Mouse (Mus musculus) liver, embryonic 13.5 days (tissue): ENCODE measurements around the gene Gm20390. TPM values are rescaled to one million over a fixed set of nuclear protein-coding genes. Genes with fewer than 3 reads are reported as not detected.
A peak's percentile ranks its signal among the peaks of the same experiment; 100 is the strongest.

ENCODE experiments used
- ATAC-seq: fragments of 200-750 bp; cut with Nextera tagmentation; 2 replicates; pipeline ENCODE4 v1.8.0; 2017; ENCODE audit warnings: low read depth, mild to moderate bottlenecking, moderate number of reproducible peaks, moderate library complexity
- DNase-seq: peaks from one replicate; pipeline ENCODE4 v3.0.0; 2022
- H3K27ac ChIP-seq: fragments of 300-500 bp; sonication (generic); 2 replicates; pipeline ENCODE4 v1.5.1; 2015; ENCODE audit warnings: moderate library complexity, mild to moderate bottlenecking, inconsistent platforms
- H3K27me3 ChIP-seq: fragments of 300-500 bp; sonication (generic); 2 replicates; pipeline ENCODE4 v1.6.1; 2015; ENCODE audit warnings: mild to moderate bottlenecking, inconsistent platforms
- H3K36me3 ChIP-seq: fragments of 300-500 bp; sonication (generic); 2 replicates; pipeline ENCODE4 v1.6.1; 2015; ENCODE audit warnings: mild to moderate bottlenecking, inconsistent platforms
- H3K4me1 ChIP-seq: fragments of 300-500 bp; sonication (generic); replicated peaks from 2 replicates; pipeline ENCODE4 v1.6.1; 2015; ENCODE audit warnings: inconsistent platforms
- H3K4me2 ChIP-seq: fragments of 300-500 bp; sonication (generic); 2 replicates; pipeline ENCODE4 v1.6.1; 2015; ENCODE audit warnings: inconsistent platforms, mild to moderate bottlenecking, moderate library complexity
- H3K4me3 ChIP-seq: fragments of 300-500 bp; sonication (generic); replicated peaks from 2 replicates; pipeline ENCODE4 v1.5.1; 2015; ENCODE audit warnings: mild to moderate bottlenecking, inconsistent platforms
- H3K9ac ChIP-seq: fragments of 300-500 bp; sonication (generic); 2 replicates; pipeline ENCODE4 v1.6.1; 2015; ENCODE audit warnings: mild to moderate bottlenecking, inconsistent platforms
- H3K9me3 ChIP-seq: fragments of 300-500 bp; sonication (generic); replicated peaks from 2 replicates; pipeline ENCODE4 v1.6.1; 2016; ENCODE audit warnings: inconsistent platforms
- WGBS: fragments of 180-500 bp; shearing (Covaris S2); methylation state at CpG from one replicate; pipeline ENCODE4 v1.1.7; 2015; ENCODE audit not compliant: insufficient replicate concordance; 5-methylcytosine and 5-hydroxymethylcytosine counted together
- polyA plus RNA-seq: library from polyadenylated mRNA; unstranded; fragments of >200 nt; fragmentation: Nextera tagmentation; extraction: Ambion mirVana; gene quantifications from 2 replicates; pipeline ENCODE4 v1.2.1, GENCODE M21; 2015

The Gm20390 gene
- polyA plus RNA-seq, result 247 and 263 TPM in 2 replicates

GRCm38 (mm10) chr11:93968005-93968847, at the start of gene Gm20390, which contains the start of gene Nme1:
Gene Gm20390, minus strand, starts transcription at chr11:93968293.
Gene Nme1, minus strand, starts transcription at chr11:93968521.
- peak within 1 kb of the TSS; percentile 76 for H3K27ac ChIP-seq
- H3K36me3 ChIP-seq, result peaks cover 28% of the 10 kb centered on the region
- H3K27me3 ChIP-seq, result no peaks in the 10 kb centered on the region
- DNase-seq (peak; percentile 95), ATAC-seq (peak; percentile 96)
- H3K9me3 ChIP-seq, result no peaks in the 10 kb centered on the region
- under 1% methylated on average over 40 of the region's 40 CpGs for WGBS
- H3K9ac ChIP-seq, result peak within 1 kb of the TSS; percentile 85
- peaks cover 29% of the 10 kb centered on the region for H3K4me1 ChIP-seq
- peak within 1 kb of the TSS; percentile 83 for H3K4me3 ChIP-seq
- peak within 1 kb of the TSS; percentile 89 for H3K4me2 ChIP-seq

- H3K27me3 ChIP-seq, result no peaks in the 10 kb centered on the region
Measured at GRCm38 (mm10) chr11:94003346-94003745, 35.3 kb upstream of the Gm20390 start.

GRCm38 (mm10) chr11:93999276-93999675, 31.2 kb upstream of the Gm20390 start:
- no peak for DNase-seq
- H3K4me1 ChIP-seq, result peaks cover 36% of the 10 kb centered on the region
- H3K9ac ChIP-seq, result no peak overlapping the region

More at GRCm38 (mm10) chr11:94003346-94003745, 35.3 kb upstream of the Gm20390 start:
- Histone ChIP-seq H3K4me1 (peaks cover 7% of the 10 kb centered on the region), H3K9me3 (no peaks in the 10 kb centered on the region), H3K9ac (no peak overlapping the region), H3K27ac (no peak overlapping the region), H3K4me2 (no peak overlapping the region), H3K36me3 (peaks cover 6% of the 10 kb centered on the region; the same call in 1 of the 2 replicates), H3K4me3 (no peak overlapping the region)
- ATAC-seq (no peak), DNase-seq (no peak)
- WGBS, result 63% methylated on average over 2 of the region's 2 CpGs

GRCm38 (mm10) chr11:93997141-93997775, 29.2 kb upstream of the Gm20390 start:
- peak; percentile 26 for DNase-seq
- H3K9me3 ChIP-seq, result no peaks in the 10 kb centered on the region
- 41% methylated on average over 13 of the region's 13 CpGs for WGBS
- H3K4me3 ChIP-seq, result peak overlapping the region; percentile 89
- H3K4me2 ChIP-seq, result peak overlapping the region; percentile 99
- H3K36me3 ChIP-seq, result peaks cover 5% of the 10 kb centered on the region; the same call in 1 of the 2 replicates
- H3K27ac ChIP-seq, result peak overlapping the region; percentile 95
- H3K9ac ChIP-seq, result peak overlapping the region; percentile 95
- H3K4me1 ChIP-seq, result peaks cover 41% of the 10 kb centered on the region
- H3K27me3 ChIP-seq, result no peaks in the 10 kb centered on the region; the same call in 1 of the 2 replicates
- ATAC-seq, result no peak

More at GRCm38 (mm10) chr11:93999276-93999675, 31.2 kb upstream of the Gm20390 start:
- Histone ChIP-seq H3K27me3 (no peaks in the 10 kb centered on the region), H3K4me3 (no peak overlapping the region), H3K27ac (no peak overlapping the region), H3K36me3 (peaks cover 7% of the 10 kb centered on the region; the same call in 1 of the 2 replicates), H3K4me2 (no peak overlapping the region), H3K9me3 (no peaks in the 10 kb centered on the region)
- no peak for ATAC-seq

- DNase-seq (peak; percentile 46), ATAC-seq (peak; percentile 24)
- H3K4me2 ChIP-seq, result peak overlapping the region; percentile 99
- no peaks in the 10 kb centered on the region for H3K9me3 ChIP-seq
- H3K36me3 ChIP-seq, result 0 out of 2 replicates have a peak, but pooled peaks cover 4% of the 10 kb centered on the region
- H3K27me3 ChIP-seq, result no peaks in the 10 kb centered on the region; the same call in 1 of the 2 replicates
- peak overlapping the region; percentile 95 for H3K9ac ChIP-seq
- under 1% methylated on average over 58 of the region's 58 CpGs for WGBS
- peak overlapping the region; percentile 89 for H3K4me3 ChIP-seq
- peaks cover 41% of the 10 kb centered on the region for H3K4me1 ChIP-seq
- peak overlapping the region; percentile 95 for H3K27ac ChIP-seq
Measured at GRCm38 (mm10) chr11:93996306-93997140, 28.4 kb upstream of the Gm20390 start.

- ATAC-seq (peak; percentile 90), DNase-seq (peak; percentile 88)
- 0 out of 2 replicates have a peak, but pooled peaks cover 4% of the 10 kb centered on the region for H3K36me3 ChIP-seq
- under 1% methylated on average over 55 of the region's 70 CpGs for WGBS
- H3K9me3 ChIP-seq, result no peaks in the 10 kb centered on the region
- peak within 1 kb of the TSS; percentile 89 for H3K4me3 ChIP-seq
- H3K9ac ChIP-seq, result peak within 1 kb of the TSS; percentile 95
- no peaks in the 10 kb centered on the region; the same call in 1 of the 2 replicates for H3K27me3 ChIP-seq
- peak within 1 kb of the TSS; percentile 99 for H3K27ac ChIP-seq
- H3K4me2 ChIP-seq, result peak within 1 kb of the TSS; percentile 99
- H3K4me1 ChIP-seq, result peaks cover 41% of the 10 kb centered on the region
Measured at GRCm38 (mm10) chr11:93995720-93996305, 27.7 kb upstream of the Gm20390 start, which contains the start of gene Spag9. Gene Spag9, plus strand, starts transcription at chr11:93996091.

- peak overlapping the region; percentile 99 for H3K4me2 ChIP-seq
- 1% methylated on average over 15 of the region's 15 CpGs for WGBS
Measured at GRCm38 (mm10) chr11:93995111-93995719, 27.1 kb upstream of the Gm20390 start.

GRCm38 (mm10) chr11:93994531-93994930, 26.4 kb upstream of the Gm20390 start:
- ATAC-seq (no peak), DNase-seq (no peak)
- H3K36me3 ChIP-seq, result 0 out of 2 replicates have a peak, but pooled peaks cover 4% of the 10 kb centered on the region
- H3K9me3 ChIP-seq, result no peaks in the 10 kb centered on the region
- no peaks in the 10 kb centered on the region; the same call in 1 of the 2 replicates for H3K27me3 ChIP-seq
- 50% methylated on average over 5 of the region's 5 CpGs for WGBS
- H3K9ac ChIP-seq, result peak overlapping the region; percentile 83
- H3K4me2 ChIP-seq, result peak overlapping the region; percentile 99
- H3K4me1 ChIP-seq, result peaks cover 41% of the 10 kb centered on the region
- H3K27ac ChIP-seq, result peak overlapping the region; percentile 99
- peak overlapping the region; percentile 89 for H3K4me3 ChIP-seq

More at GRCm38 (mm10) chr11:93995111-93995719, 27.1 kb upstream of the Gm20390 start:
- Histone ChIP-seq H3K27me3 (no peaks in the 10 kb centered on the region; the same call in 1 of the 2 replicates), H3K36me3 (0 out of 2 replicates have a peak, but pooled peaks cover 4% of the 10 kb centered on the region), H3K4me1 (peaks cover 41% of the 10 kb centered on the region), H3K4me3 (peak overlapping the region; percentile 89), H3K9me3 (no peaks in the 10 kb centered on the region), H3K9ac (peak overlapping the region; percentile 83), H3K27ac (peak overlapping the region; percentile 99)
- DNase-seq, result peak; percentile 75
- peak; percentile 75 for ATAC-seq

GRCm38 (mm10) chr11:93988328-93989062, 20.4 kb upstream of the Gm20390 start:
- no peaks in the 10 kb centered on the region; the same call in 1 of the 2 replicates for H3K27me3 ChIP-seq
- H3K4me3 ChIP-seq, result no peak overlapping the region
- no peaks in the 10 kb centered on the region for H3K9me3 ChIP-seq
- no peak overlapping the region for H3K9ac ChIP-seq
- ATAC-seq (no peak), DNase-seq (no peak)
- peak overlapping the region; percentile 64 for H3K27ac ChIP-seq
- H3K36me3 ChIP-seq, result no peaks in the 10 kb centered on the region
- no peak overlapping the region for H3K4me2 ChIP-seq
- peaks cover 17% of the 10 kb centered on the region for H3K4me1 ChIP-seq
- WGBS, result 54% methylated on average over 12 of the region's 12 CpGs
